Comparison of ENCODE assay signal across 1 mouse cellular context in the genomic region with DNA sequence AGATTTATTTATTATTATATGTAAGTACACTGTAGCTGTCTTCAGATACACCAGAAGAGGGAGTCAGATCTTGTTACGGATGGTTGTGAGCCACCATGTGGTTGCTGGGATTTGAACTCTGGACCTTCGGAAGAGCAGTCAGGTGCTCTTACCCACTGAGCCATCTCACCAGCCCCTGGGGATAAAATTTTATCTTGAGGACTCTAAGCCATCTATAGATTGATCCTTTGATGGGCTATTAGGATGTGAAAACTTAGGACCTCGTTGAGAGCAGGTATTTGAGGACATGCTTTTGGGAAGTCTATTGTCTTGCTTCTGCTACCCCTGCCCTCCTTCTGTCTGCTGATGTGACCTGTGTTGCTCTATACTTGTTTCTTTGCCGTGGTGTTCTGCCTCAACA.
TF ChIP-seq lines count a peak whose summit lies in the region.

No protein-coding gene starts in this region.

TF ChIP-seq in CH12.LX, 34 proteins besides CTCF, POLR2A, EP300 and RAD21 (continued from another document):
- TF ChIP-seq ELF1 (IDR thresholded peaks at IDR 0.05; ENCODE audit: low read depth, low read length), result 0 out of 2 replicates have a peak, but pooled peaks have one; percentile 14
- TF ChIP-seq TBP (conservative IDR thresholded peaks at IDR 0.05; ENCODE audit: low read depth, low read length), result peak; percentile 95
